Comparison of ENCODE assay signal across 14 mouse cellular contexts in the genomic region with DNA sequence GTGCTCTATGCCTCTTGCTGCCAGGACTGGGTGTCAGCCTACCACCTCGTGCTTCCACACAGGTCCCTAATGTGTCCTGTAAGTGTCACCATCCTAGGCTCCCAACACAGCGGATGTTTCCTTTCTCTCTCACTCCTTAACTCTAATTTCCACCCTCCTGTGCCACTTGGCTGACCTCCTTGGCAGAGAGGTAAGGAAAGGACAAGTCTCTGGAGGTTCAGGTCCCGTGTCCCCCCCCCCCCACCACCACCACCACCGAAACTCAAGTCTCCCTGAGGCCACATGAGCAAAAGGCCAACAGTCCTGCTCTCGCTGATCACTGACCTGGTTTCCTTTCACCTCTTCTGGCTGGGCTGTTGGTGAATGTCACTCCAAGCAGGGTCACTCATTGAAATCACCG.
DNase-seq lines count a peak whose midpoint lies in the region; ATAC-seq lines count a peak whose summit lies in the region.
"Had no signal": no experiment of that assay in that cellular context is flagged by ENCODE, and none has a peak within 500 bp of the region (broad histone marks: within the 10 kb centered on the region; RNA-seq: fewer than 3 reads in every experiment).

No protein-coding gene starts in this region.

- no peaks in the 10 kb centered on the region for H3K27me3 ChIP-seq in forebrain, embryonic 13.5 days
- H3K27me3 ChIP-seq in limb, embryonic 10.5 days (ENCODE audit: low read depth, poor library complexity, severe bottlenecking), result no peaks in the 10 kb centered on the region
- H3K27me3 ChIP-seq: stomach, embryonic 15.5 days had no signal

- 80% methylated on average over 6 of the region's 6 CpGs for WGBS in forebrain, embryonic 13.5 days
- 84% methylated on average over 6 of the region's 6 CpGs for WGBS in limb, embryonic 10.5 days

- no peak for ATAC-seq in forebrain, embryonic 13.5 days
- ATAC-seq: lung, postnatal 0 days had no signal

- H3K27ac ChIP-seq in brown adipose tissue, adult 24 weeks (replicated peaks; ENCODE audit: low read depth, low read length), result peak overlapping the region; percentile 86
- peak overlapping the region; percentile 96 for H3K27ac ChIP-seq in forebrain, embryonic 13.5 days
- peak overlapping the region; percentile 27 for H3K27ac ChIP-seq in limb, embryonic 10.5 days

- H3K9me3 ChIP-seq in forebrain, embryonic 13.5 days (replicated peaks), result no peaks in the 10 kb centered on the region
- H3K9me3 ChIP-seq in limb, embryonic 10.5 days (replicated peaks), result no peaks in the 10 kb centered on the region
- H3K9me3 ChIP-seq: stomach, embryonic 15.5 days had no signal

- no peaks in the 10 kb centered on the region for H3K36me3 ChIP-seq in forebrain, embryonic 13.5 days (ENCODE audit: poor library complexity, severe bottlenecking)
- H3K36me3 ChIP-seq in limb, embryonic 10.5 days, result no peaks in the 10 kb centered on the region
- H3K36me3 ChIP-seq: stomach, embryonic 15.5 days had no signal

- peak; percentile 38 for DNase-seq in gastrocnemius, adult 18-20 months (ENCODE audit: low spot score)
- no peak for DNase-seq in gastrocnemius, postnatal 10 days
- no peak for DNase-seq in limb, embryonic 10.5 days (ENCODE audit: low spot score)
- no peak for DNase-seq in cerebellum, adult 9-10 months
- DNase-seq in retina, postnatal 1 day, result no peak
- DNase-seq in spleen, postnatal 4 days (ENCODE audit: low spot score in 2 of 2), result no peak
- DNase-seq: B cell, adult 2 months; cerebellum, adult 2 months; right cerebral cortex, postnatal 25 days; thymus, postnatal 4 days had no signal

- H3K9ac ChIP-seq in forebrain, embryonic 13.5 days, result no peak overlapping the region
- H3K9ac ChIP-seq: stomach, embryonic 15.5 days had no signal

- H3K4me3 ChIP-seq in brown adipose tissue, adult 24 weeks (ENCODE audit: insufficient read depth, low read depth, low read length), result no peak overlapping the region
- no peak overlapping the region for H3K4me3 ChIP-seq in forebrain, embryonic 13.5 days
- H3K4me3 ChIP-seq in limb, embryonic 10.5 days, result no peak overlapping the region
- H3K4me3 ChIP-seq: stomach, embryonic 15.5 days had no signal

- peaks cover 38% of the 10 kb centered on the region for H3K4me1 ChIP-seq in brown adipose tissue, adult 24 weeks (ENCODE audit: control insufficient read depth, insufficient read depth, insufficient read length, low read length)
- H3K4me1 ChIP-seq in forebrain, embryonic 13.5 days, result peaks cover 72% of the 10 kb centered on the region
- peaks cover 60% of the 10 kb centered on the region for H3K4me1 ChIP-seq in limb, embryonic 10.5 days

- no peak overlapping the region for H3K4me2 ChIP-seq in forebrain, embryonic 13.5 days
- H3K4me2 ChIP-seq: stomach, embryonic 15.5 days had no signal

Comparison
In these comparisons a context has a peak if more than half of its experiments do, and no peak if none do; other contexts are left out.
1. H3K27ac ChIP-seq: peak in every context shown above with its lines; median percentile 96 in forebrain, embryonic 13.5 days; 86 in brown adipose tissue, adult 24 weeks; 27 in limb, embryonic 10.5 days.